Mouse (Mus musculus) kidney, postnatal 0 days (tissue): ENCODE data around the gene Rflnb. TPM values are rescaled to one million over a fixed set of nuclear protein-coding genes. Genes with fewer than 3 reads are reported as not detected.

ENCODE experiments used
- ATAC-seq: fragments of 200-750 bp; cut with Nextera tagmentation; replicated peaks from 2 replicates; pipeline ENCODE4 v1.8.0; 2017; ENCODE audit warnings: low read depth, moderate number of reproducible peaks, moderate TSS enrichment, moderate library complexity; ENCODE audit not compliant: low FRiP score
- DNase-seq: peaks from one replicate; pipeline ENCODE4 v3.0.0-alpha.2; 2016; ENCODE audit warnings: low spot score
- H3K27ac ChIP-seq: fragments of 300-500 bp; sonication (generic); 2 replicates; pipeline ENCODE4 v1.5.1; 2014; ENCODE audit warnings: mild to moderate bottlenecking
- H3K27me3 ChIP-seq: fragments of 300-500 bp; sonication (generic); 2 replicates; pipeline ENCODE4 v1.6.1; 2014; ENCODE audit warnings: low read length, mixed read lengths; ENCODE audit not compliant: insufficient read depth
- H3K36me3 ChIP-seq: fragments of 300-500 bp; sonication (generic); 2 replicates; pipeline ENCODE4 v1.6.1; 2014; ENCODE audit warnings: low read length, mixed read lengths; ENCODE audit not compliant: insufficient read depth
- H3K4me1 ChIP-seq: fragments of 300-500 bp; sonication (generic); replicated peaks from 2 replicates; pipeline ENCODE4 v1.6.1; 2014; ENCODE audit warnings: antibody characterized with exemption, low read length, mixed read lengths; ENCODE audit not compliant: insufficient read depth
- H3K4me2 ChIP-seq: fragments of 300-500 bp; sonication (generic); 2 replicates; pipeline ENCODE4 v1.6.1; 2014; ENCODE audit warnings: mild to moderate bottlenecking, low read length, moderate library complexity, mixed read lengths
- H3K4me3 ChIP-seq: fragments of 300-500 bp; sonication (generic); replicated peaks from 2 replicates; pipeline ENCODE4 v1.5.1; 2014; ENCODE audit warnings: low read depth, low read length
- H3K9ac ChIP-seq: fragments of 300-500 bp; sonication (generic); 2 replicates; pipeline ENCODE4 v1.6.1; 2014; ENCODE audit warnings: low read depth, low read length
- H3K9me3 ChIP-seq: fragments of 300-500 bp; sonication (generic); replicated peaks from 2 replicates; pipeline ENCODE4 v1.6.1; 2016; ENCODE audit warnings: low read length, inconsistent platforms, mixed read lengths
- CTCF ChIP-seq: IDR thresholded peaks from 2 replicates; pipeline ENCODE4 v1.5.1; 2016; ENCODE audit warnings: antibody characterized with exemption, low read depth, mild to moderate bottlenecking, moderate library complexity
- WGBS: fragments of 180-500 bp; shearing (Covaris S2); extraction: QIAGEN DNeasy Blood & Tissue Kit; methylation state at CpG from one replicate; pipeline ENCODE4 v1.1.7; 2014; 5-methylcytosine and 5-hydroxymethylcytosine counted together
- polyA plus RNA-seq: library from polyadenylated mRNA; unstranded; fragments of >200 nt; fragmentation: Nextera tagmentation; extraction: Ambion mirVana; gene quantifications from 2 replicates; pipeline ENCODE4 v1.2.1, GENCODE M21; 2015

The Rflnb gene
- polyA plus RNA-seq, 1 experiment from 2014 or later: 39.3 TPM

GRCm38 (mm10) chr11:75976748-75977147, 50.8 kb downstream of the Rflnb start:
- Histone ChIP-seq H3K27ac (no peak overlapping the region), H3K36me3 (no peaks in the 10 kb centered on the region), H3K27me3 (no peaks in the 10 kb centered on the region), H3K4me3 (no peak overlapping the region), H3K9me3 (no peaks in the 10 kb centered on the region), H3K9ac (no peak overlapping the region), H3K4me2 (no peak overlapping the region), H3K4me1 (no peaks in the 10 kb centered on the region)
- TF ChIP-seq CTCF: no peak
- peak; percentile 52 for DNase-seq
- no peak for ATAC-seq
- 39% methylated on average over 8 of the region's 8 CpGs for WGBS

GRCm38 (mm10) chr11:75973988-75974387, 53.6 kb downstream of the Rflnb start:
- Histone ChIP-seq H3K4me1 (no peaks in the 10 kb centered on the region), H3K4me3 (no peak overlapping the region), H3K4me2 (no peak overlapping the region), H3K36me3 (no peaks in the 10 kb centered on the region), H3K9me3 (no peaks in the 10 kb centered on the region), H3K9ac (no peak overlapping the region), H3K27me3 (no peaks in the 10 kb centered on the region), H3K27ac (no peak overlapping the region)
- ATAC-seq (no peak), DNase-seq (no peak)
- WGBS: 94% methylated on average over 1 of the region's 1 CpGs
- TF ChIP-seq CTCF: peak; percentile 48

- 28% methylated on average over 7 of the region's 7 CpGs for WGBS
- Histone ChIP-seq H3K27ac (no peak overlapping the region), H3K4me2 (no peak overlapping the region), H3K4me3 (no peak overlapping the region), H3K9me3 (no peaks in the 10 kb centered on the region), H3K9ac (no peak overlapping the region), H3K4me1 (no peaks in the 10 kb centered on the region), H3K27me3 (no peaks in the 10 kb centered on the region), H3K36me3 (no peaks in the 10 kb centered on the region)
- no peak for DNase-seq
- no peak for TF ChIP-seq CTCF
- ATAC-seq: no peak
Observed at GRCm38 (mm10) chr11:75972916-75973567, 54.5 kb downstream of the Rflnb start.

GRCm38 (mm10) chr11:75972188-75972587, 55.4 kb downstream of the Rflnb start:
- TF ChIP-seq CTCF: no peak
- ATAC-seq (no peak), DNase-seq (no peak)
- Histone ChIP-seq H3K4me1 (no peaks in the 10 kb centered on the region), H3K4me3 (no peak overlapping the region), H3K9ac (no peak overlapping the region), H3K9me3 (no peaks in the 10 kb centered on the region), H3K36me3 (no peaks in the 10 kb centered on the region), H3K27ac (no peak overlapping the region), H3K27me3 (no peaks in the 10 kb centered on the region), H3K4me2 (no peak overlapping the region)
- 89% methylated on average over 3 of the region's 3 CpGs for WGBS

GRCm38 (mm10) chr11:75970629-75971028, 57.0 kb downstream of the Rflnb start:
- Histone ChIP-seq H3K36me3 (no peaks in the 10 kb centered on the region), H3K27ac (no peak overlapping the region), H3K4me2 (no peak overlapping the region), H3K27me3 (no peaks in the 10 kb centered on the region), H3K4me3 (no peak overlapping the region), H3K4me1 (peaks cover 1% of the 10 kb centered on the region), H3K9ac (no peak overlapping the region), H3K9me3 (no peaks in the 10 kb centered on the region)
- DNase-seq: no peak
- WGBS: 25% methylated on average over 3 of the region's 3 CpGs
- no peak for ATAC-seq
- TF ChIP-seq CTCF: peak; percentile 46; the same call in 1 of the 2 replicates

Other genes with a start within 250 kb of the Rflnb start
- gene Doc2b, start 231.7 kb downstream of the Rflnb start, polyA plus RNA-seq: 0.41 and 0.51 TPM in 2 replicates
- gene Rph3al, start 89.4 kb downstream of the Rflnb start, polyA plus RNA-seq: 14.5 and 15.4 TPM in 2 replicates
- gene 1700016K19Rik, start 27.9 kb downstream of the Rflnb start, polyA plus RNA-seq: 0.38 and 0.50 TPM in 2 replicates
- 39.0 and 44.9 TPM in 2 replicates for gene Vps53, start 151.9 kb upstream of the Rflnb start, polyA plus RNA-seq
- gene Fam57a, start 151.9 kb upstream of the Rflnb start, polyA plus RNA-seq: 14.5 and 15.2 TPM in 2 replicates
- 0.93 and 1.4 TPM in 2 replicates for gene Dbil5, start 189.8 kb upstream of the Rflnb start, polyA plus RNA-seq
- gene Gemin4, start 189.9 kb upstream of the Rflnb start, polyA plus RNA-seq: 17.4 and 20.4 TPM in 2 replicates
- 20.8 and 21.2 TPM in 2 replicates for gene Mrm3, start 215.9 kb upstream of the Rflnb start, polyA plus RNA-seq
- 131 and 132 TPM in 2 replicates for gene Glod4, start 215.9 kb upstream of the Rflnb start, polyA plus RNA-seq